Mouse (Mus musculus): ENCODE measurements at regions not wholly inside any gene's neighbourhood (a gene's known extent, or its start where the extent isn't known, plus 50 kb on each side); places are given as distances from the start of the nearest gene placed in this dataset.
"Not testable (repeated sequence)": the region's sequence is repeated elsewhere in the genome, so short reads cannot be mapped to it uniquely, and the experiment has no call there.

GRCm38 (mm10) chr12:113597163-113597562 lies 53.5 kb downstream of the Adam6a start:
- not testable (repeated sequence) for H3K9me3 ChIP-seq (ENCODE audit: control insufficient read depth, low read length); H3K9ac ChIP-seq (ENCODE audit: low read length); H3K27me3 ChIP-seq (replicated peaks; ENCODE audit: control insufficient read depth, insufficient read depth, low read length); H3K4me1 ChIP-seq (replicated peaks; ENCODE audit: control insufficient read depth, insufficient read depth, low read length); H3K4me2 ChIP-seq (ENCODE audit: low read length); ATAC-seq (replicated peaks; ENCODE audit: low FRiP score, low TSS enrichment, low read depth); H3K27ac ChIP-seq (ENCODE audit: low read depth); H3K36me3 ChIP-seq (ENCODE audit: control insufficient read depth, insufficient read depth, low read length); H3K4me3 ChIP-seq (ENCODE audit: low read depth, low read length); DNase-seq (ENCODE audit: low spot score)
- 74% methylated on average over 5 of the region's 5 CpGs for WGBS

GRCm38 (mm10) chr12:113610924-113611323 lies 67.2 kb downstream of the Adam6a start:
- Histone ChIP-seq H3K9me3 (ENCODE audit: control insufficient read depth, low read length) (no peaks in the 10 kb centered on the region), H3K36me3 (ENCODE audit: control insufficient read depth, insufficient read depth, low read length) (no peaks in the 10 kb centered on the region), H3K27ac (ENCODE audit: low read depth) (no peak overlapping the region), H3K27me3 (replicated peaks; ENCODE audit: control insufficient read depth, insufficient read depth, low read length) (no peaks in the 10 kb centered on the region), H3K9ac (ENCODE audit: low read length) (no peak overlapping the region), H3K4me2 (ENCODE audit: low read length) (no peak overlapping the region), H3K4me1 (replicated peaks; ENCODE audit: control insufficient read depth, insufficient read depth, low read length) (no peaks in the 10 kb centered on the region), H3K4me3 (ENCODE audit: low read depth, low read length) (no peak overlapping the region)
- ATAC-seq (replicated peaks; ENCODE audit: low FRiP score, low TSS enrichment, low read depth) (no peak), DNase-seq (ENCODE audit: low spot score) (peak; percentile 70)
- WGBS: 46% methylated on average over 4 of the region's 4 CpGs

GRCm38 (mm10) chr12:113625221-113625620 lies 81.5 kb downstream of the Adam6a start:
- H3K36me3 ChIP-seq (ENCODE audit: control insufficient read depth, insufficient read depth, low read length); H3K9ac ChIP-seq (ENCODE audit: low read length); ATAC-seq (replicated peaks; ENCODE audit: low FRiP score, low TSS enrichment, low read depth); H3K4me1 ChIP-seq (replicated peaks; ENCODE audit: control insufficient read depth, insufficient read depth, low read length); DNase-seq (ENCODE audit: low spot score); H3K4me3 ChIP-seq (ENCODE audit: low read depth, low read length); H3K4me2 ChIP-seq (ENCODE audit: low read length); H3K27me3 ChIP-seq (replicated peaks; ENCODE audit: control insufficient read depth, insufficient read depth, low read length); H3K27ac ChIP-seq (ENCODE audit: low read depth); H3K9me3 ChIP-seq (ENCODE audit: control insufficient read depth, low read length): not testable (repeated sequence)
- 37% methylated on average over 4 of the region's 4 CpGs for WGBS

- H3K27ac ChIP-seq (ENCODE audit: low read depth); ATAC-seq (replicated peaks; ENCODE audit: low FRiP score, low TSS enrichment, low read depth); DNase-seq (ENCODE audit: low spot score); H3K27me3 ChIP-seq (replicated peaks; ENCODE audit: control insufficient read depth, insufficient read depth, low read length); H3K4me1 ChIP-seq (replicated peaks; ENCODE audit: control insufficient read depth, insufficient read depth, low read length); H3K9ac ChIP-seq (ENCODE audit: low read length); H3K36me3 ChIP-seq (ENCODE audit: control insufficient read depth, insufficient read depth, low read length); H3K4me3 ChIP-seq (ENCODE audit: low read depth, low read length); H3K9me3 ChIP-seq (ENCODE audit: control insufficient read depth, low read length); H3K4me2 ChIP-seq (ENCODE audit: low read length): not testable (repeated sequence)
- WGBS: 92% methylated on average over 14 of the region's 14 CpGs
These were observed 87.1 kb downstream of the Adam6a start for GRCm38 (mm10) chr12:113630803-113631202.
